Mouse (Mus musculus): ENCODE data around the gene Inip.
A peak's percentile ranks its signal among the peaks of the same experiment; 100 is the strongest.

The Inip gene

GRCm38 (mm10) chr4:59772171-59772879 is 29.1 kb downstream of the Inip start:
- DNase-seq (ENCODE audit: low spot score in 2 of 2): no peak

DNA sequence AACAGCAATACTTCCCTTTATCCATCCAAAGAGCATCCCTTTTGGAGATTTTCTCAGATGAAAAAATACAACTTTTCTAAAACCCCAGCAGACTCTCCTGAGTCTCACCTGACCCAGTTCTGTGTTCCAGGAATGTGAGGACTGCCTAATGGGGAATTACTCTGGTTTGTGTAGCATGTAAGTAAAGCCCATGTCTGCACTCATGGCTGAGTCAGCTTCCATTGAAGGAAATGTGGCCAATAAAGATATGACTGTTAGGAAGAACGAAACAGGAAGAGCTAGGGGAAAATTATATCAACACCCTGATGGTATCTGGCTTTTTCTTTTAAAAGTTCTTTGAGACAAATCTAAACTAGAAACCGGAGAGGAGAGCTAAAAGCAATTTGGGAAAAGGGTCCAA is 33.7 kb downstream of the Inip start:
- DNase-seq (ENCODE audit: low spot score in 2 of 2): no peak

GRCm38 (mm10) chr4:59765385-59766005 is 35.9 kb downstream of the Inip start:
- no peak for DNase-seq (ENCODE audit: low spot score in 2 of 2)

- DNase-seq (ENCODE audit: low spot score in 2 of 2): no peak
Observed at GRCm38 (mm10) chr4:59764950-59765349, 36.4 kb downstream of the Inip start.

DNA sequence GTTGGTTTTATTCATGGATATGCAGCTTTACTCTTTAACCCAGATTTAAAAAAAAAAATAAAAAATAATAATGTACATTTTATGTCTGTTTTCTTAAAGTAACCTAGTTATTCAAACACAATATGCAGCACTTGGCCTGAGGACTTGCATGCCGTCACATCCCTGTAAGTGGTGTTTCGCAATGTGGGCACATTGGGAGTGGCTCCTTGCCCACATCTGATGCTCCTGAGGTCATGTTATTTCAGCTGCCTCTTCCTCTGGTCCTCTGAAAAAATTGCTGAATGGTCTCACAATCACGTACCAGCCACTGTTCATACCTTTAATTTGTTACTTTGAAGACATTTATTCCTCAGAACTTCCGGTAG is 40.0 kb downstream of the Inip start:
- DNase-seq (ENCODE audit: low spot score in 2 of 2): no peak

DNA sequence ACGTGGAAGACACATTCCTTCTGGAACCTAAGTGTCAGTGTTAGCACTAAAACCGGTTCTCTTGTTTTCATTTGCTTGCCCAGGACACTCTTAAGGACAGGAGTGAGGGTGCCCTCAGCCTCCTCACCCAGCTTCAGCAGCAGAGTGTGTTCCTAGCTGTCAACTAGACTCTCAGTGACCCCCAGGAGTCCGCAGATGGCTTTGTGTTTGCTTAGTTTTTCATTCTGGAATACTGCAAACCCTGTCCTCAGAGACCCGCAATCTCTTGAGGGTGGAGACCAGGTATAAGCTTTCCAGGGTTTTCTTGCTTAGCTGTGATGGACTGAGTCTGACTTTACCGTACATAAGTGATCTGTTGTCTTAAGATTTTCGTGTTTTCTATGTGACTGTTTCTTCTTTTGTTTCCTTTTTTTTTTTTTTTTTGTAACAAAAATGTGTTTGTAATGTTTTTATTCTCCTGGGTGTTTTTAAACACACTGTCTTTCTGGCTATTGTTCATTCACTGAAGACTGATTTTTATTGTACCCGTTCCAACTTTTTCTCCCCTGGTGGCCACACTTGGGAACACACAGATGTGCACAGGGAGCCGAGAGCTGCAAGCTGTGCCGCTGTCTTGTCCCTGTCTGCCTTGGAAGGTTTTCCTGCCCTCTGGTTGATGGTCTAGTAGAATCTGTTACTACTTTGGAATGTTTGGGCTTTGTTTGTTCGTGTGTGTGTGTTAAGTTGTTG is 40.6 kb downstream of the Inip start:
- DNase-seq (ENCODE audit: low spot score in 2 of 2): peak; percentile 29

DNA sequence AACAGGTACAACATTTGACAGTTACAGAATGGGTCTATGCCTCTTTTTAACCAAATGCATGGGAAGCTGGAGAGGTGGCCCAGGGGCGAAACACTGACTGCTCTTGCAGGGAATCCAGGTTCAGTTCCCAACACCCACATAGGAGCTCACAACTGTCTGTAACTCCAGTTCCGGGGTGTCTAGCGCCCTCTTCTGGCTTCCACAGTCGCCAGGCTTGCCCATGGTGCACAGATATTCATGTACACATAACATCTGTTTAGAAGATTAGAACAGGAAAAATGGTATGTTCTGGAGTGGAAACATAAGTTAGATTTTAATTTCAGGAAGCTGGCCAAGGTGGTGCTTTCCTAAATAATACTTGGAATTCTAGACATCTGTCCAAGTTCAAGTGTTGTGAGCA is 41.4 kb downstream of the Inip start:
- DNase-seq (ENCODE audit: low spot score in 2 of 2): no peak

GRCm38 (mm10) chr4:59757452-59758435 is 43.6 kb downstream of the Inip start:
- no peak for DNase-seq (ENCODE audit: low spot score in 2 of 2)

DNA sequence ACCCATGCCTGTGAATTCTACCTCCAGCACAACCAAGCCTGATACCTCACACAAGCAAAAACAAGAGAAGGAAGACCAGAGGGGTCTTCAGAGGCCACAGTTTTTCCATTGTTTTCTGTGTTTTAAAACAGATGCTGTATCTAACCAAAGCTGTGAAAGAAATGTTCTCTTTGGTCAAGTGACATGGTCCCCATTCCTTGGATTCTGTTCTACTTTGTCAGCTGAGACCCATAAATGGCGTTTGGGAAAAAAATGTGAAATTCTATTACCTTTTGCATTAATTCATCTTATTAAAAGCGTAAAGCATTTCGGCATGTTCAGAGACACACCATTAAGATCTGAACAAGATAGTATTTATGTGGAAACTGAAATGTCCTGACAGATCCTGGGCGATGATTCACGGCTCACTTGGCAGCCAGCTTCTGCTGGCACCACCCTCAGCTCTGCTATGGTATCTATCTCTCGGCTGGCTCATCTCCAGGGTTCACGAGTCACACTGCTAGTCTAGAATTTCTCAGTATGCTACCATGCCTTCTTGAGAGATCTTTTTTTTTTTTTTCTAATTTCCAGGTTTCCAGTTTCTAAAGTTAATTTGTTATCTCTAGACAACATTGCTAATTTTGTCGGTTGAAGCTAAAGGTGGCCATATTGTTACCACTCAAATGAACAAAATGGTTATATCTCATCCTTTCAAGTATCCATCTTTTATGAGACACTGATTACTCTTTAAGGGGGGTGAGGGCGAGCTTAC is 44.9 kb downstream of the Inip start:
- peak; percentile 70 to 80 for DNase-seq (ENCODE audit: low spot score in 2 of 2)

- no peak for DNase-seq (ENCODE audit: low spot score in 2 of 2)
Observed at GRCm38 (mm10) chr4:59753491-59754140, 47.8 kb downstream of the Inip start.

- DNase-seq (ENCODE audit: low spot score in 2 of 2): no peak
Observed at GRCm38 (mm10) chr4:59739882-59740281, 61.5 kb downstream of the Inip start.

DNA sequence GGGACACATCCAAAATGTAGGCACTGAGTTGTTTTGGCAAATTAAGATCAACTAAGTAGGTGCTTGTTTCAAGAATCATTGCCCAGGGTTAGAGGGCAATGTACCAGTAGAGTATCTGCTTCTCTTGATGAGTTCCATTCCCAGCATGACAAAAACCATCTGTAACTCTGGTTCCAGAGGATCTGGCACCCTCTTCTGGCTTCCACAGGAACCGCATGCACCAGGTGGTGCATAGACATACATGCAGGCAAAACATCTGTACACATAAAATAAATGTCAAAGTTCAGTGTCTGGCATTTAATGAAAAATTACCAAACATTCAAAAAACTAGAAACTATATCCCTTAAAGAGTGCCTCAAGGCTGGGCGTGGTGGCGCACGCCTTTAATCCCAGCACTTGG is 62.1 kb downstream of the Inip start:
- no peak for DNase-seq (ENCODE audit: low spot score in 2 of 2)

GRCm38 (mm10) chr4:59731544-59731943 is 69.8 kb downstream of the Inip start:
- no peak for DNase-seq (ENCODE audit: low spot score in 2 of 2)

GRCm38 (mm10) chr4:59728839-59729238 is 72.5 kb downstream of the Inip start:
- DNase-seq (ENCODE audit: low spot score in 2 of 2): no peak

DNA sequence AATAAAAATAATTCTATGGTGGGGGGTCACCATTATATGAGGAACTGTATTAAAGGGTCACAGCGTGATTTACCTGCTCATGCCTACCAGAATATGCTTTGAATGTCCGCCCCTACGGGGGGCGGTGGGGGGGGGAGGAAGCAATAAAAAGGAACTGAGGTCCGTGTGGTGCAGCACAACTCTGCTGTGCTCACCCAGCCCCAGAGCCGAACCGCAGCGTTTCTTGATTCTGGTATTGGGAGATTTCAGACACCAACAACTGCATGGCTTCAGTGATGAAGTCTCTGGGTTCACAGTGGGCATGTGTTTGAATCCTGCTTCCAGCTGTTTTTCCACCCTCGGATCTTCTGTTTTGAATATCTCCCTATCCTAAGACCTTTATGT is 73.5 kb downstream of the Inip start:
- DNase-seq (ENCODE audit: low spot score in 2 of 2): no peak

- DNase-seq (ENCODE audit: low spot score in 2 of 2): no peak
Observed at GRCm38 (mm10) chr4:59727187-59727877, 74.1 kb downstream of the Inip start.

- no peak for DNase-seq (ENCODE audit: low spot score in 2 of 2)
Observed at GRCm38 (mm10) chr4:59726501-59726900, 74.9 kb downstream of the Inip start.

- no peak for DNase-seq (ENCODE audit: low spot score in 2 of 2)
Observed at GRCm38 (mm10) chr4:59725579-59725978, 75.8 kb downstream of the Inip start.

- no peak for DNase-seq (ENCODE audit: low spot score in 2 of 2)
Observed at GRCm38 (mm10) chr4:59721811-59722210, 79.6 kb downstream of the Inip start.
